Mouse (Mus musculus): ENCODE measurements around the gene 2310007B03Rik.

Gene 2310007B03Rik

DNA sequence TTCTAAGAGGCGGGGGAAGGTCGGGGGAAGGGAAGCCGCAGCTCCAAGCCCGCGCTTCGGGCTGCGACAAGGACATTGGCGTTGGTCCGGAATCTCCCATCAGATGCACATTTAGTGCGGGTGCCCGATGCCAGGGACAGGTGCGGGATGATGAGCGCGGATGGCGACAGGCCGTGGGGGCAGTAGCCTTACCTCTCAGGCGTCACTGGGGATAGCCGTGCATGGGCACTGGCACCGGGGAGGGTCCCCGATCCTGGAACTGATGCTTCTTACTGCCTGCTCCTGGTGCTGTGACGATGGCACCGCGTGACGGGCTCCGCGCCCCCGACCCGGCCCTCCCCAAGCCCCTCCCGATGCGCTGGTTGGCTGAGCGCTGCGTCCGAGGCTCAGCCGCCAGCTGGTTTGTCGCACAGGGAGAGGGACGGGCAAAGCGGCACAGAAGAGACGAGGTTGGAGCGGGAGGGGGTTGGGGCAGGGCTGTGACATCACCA lies 59.1 kb downstream of the 2310007B03Rik start, which contains the start of gene Kif1a:
Gene Kif1a, minus strand, starts transcription at position 381 of the 491 bp plus-strand sequence.
- DNase-seq (ENCODE audit: low read depth, low spot score), result peak; percentile 47

Measured in embryo, embryonic 11.5 days (tissue).